Mouse (Mus musculus): ENCODE measurements around the gene Ahrr.

Ahrr gene

GRCm38 (mm10) chr13:74220659-74221058 lies 71.5 kb downstream of the Ahrr start:
- DNase-seq: no peak

GRCm38 (mm10) chr13:74218441-74218840 lies 73.7 kb downstream of the Ahrr start:
- DNase-seq: no peak

GRCm38 (mm10) chr13:74208986-74209345 lies 83.2 kb downstream of the Ahrr start:
- peak; percentile 50 for DNase-seq

- peak; percentile 91 for DNase-seq
These were observed 83.7 kb downstream of the Ahrr start, which contains the start of gene Exoc3 for GRCm38 (mm10) chr13:74208317-74208985. TSS of gene Exoc3 (minus strand) at chr13:74208732.

- DNase-seq: no peak
These were observed 95.7 kb downstream of the Ahrr start for GRCm38 (mm10) chr13:74196451-74196850.

GRCm38 (mm10) chr13:74192613-74193012 lies 99.5 kb downstream of the Ahrr start:
- no peak for DNase-seq

- no peak for DNase-seq
These were observed 109.0 kb downstream of the Ahrr start for GRCm38 (mm10) chr13:74183011-74183695.

- DNase-seq: no peak
These were observed 120.1 kb downstream of the Ahrr start for GRCm38 (mm10) chr13:74172036-74172435.

GRCm38 (mm10) chr13:74169446-74170164 lies 122.5 kb downstream of the Ahrr start:
- no peak for DNase-seq

- no peak for DNase-seq
These were observed 124.6 kb downstream of the Ahrr start for GRCm38 (mm10) chr13:74167492-74167891.

GRCm38 (mm10) chr13:74167057-74167413 lies 125.1 kb downstream of the Ahrr start:
- DNase-seq: no peak

GRCm38 (mm10) chr13:74166348-74167056 lies 125.6 kb downstream of the Ahrr start:
- DNase-seq: peak; percentile 80
